8 mouse cellular contexts compared by ENCODE assay signal in the genomic region with DNA sequence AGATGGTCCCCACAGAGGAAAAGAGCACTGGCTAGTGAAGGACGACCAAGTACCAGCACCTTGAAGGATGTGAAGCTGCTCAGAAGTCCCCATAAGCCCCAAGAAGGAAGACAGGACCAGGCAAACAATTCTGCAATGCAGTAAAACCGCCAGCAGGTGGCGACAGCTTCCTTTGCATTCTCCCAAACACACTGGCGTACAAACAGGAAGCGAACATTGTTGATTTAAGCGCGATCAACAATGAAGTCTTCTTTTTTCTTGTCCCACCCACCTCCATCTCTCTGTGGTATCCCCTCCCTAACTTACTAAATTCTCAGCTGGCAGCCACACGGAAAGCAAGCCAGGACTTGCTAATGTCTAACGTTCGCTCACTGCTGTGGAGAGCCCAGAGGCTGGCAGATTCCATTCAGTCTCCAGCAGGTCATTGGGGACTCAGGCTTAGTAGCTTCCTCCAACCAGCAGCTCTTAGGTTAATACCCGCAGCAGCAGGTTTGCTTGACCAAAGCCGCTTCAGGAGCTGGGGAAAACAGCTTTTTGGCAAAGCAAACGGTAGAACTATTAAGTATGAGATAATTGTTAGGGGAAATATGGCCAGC.
DNase-seq lines count a peak whose midpoint lies in the region; ATAC-seq lines count a peak whose summit lies in the region.

No protein-coding gene starts in this region.

- no peak overlapping the region; the same call in 1 of the 2 replicates for H3K27ac ChIP-seq in hindbrain, embryonic 14.5 days

- WGBS in hindbrain, embryonic 14.5 days = 2% methylated on average over 13 of the region's 13 CpGs

- H3K27me3 ChIP-seq in hindbrain, embryonic 14.5 days (ENCODE audit: control insufficient read depth, insufficient read depth, low read length) = no peaks in the 10 kb centered on the region

- 0 out of 2 replicates have a peak overlapping the region, but pooled peaks have one; percentile 0 for H3K9ac ChIP-seq in hindbrain, embryonic 14.5 days

- H3K4me1 ChIP-seq in hindbrain, embryonic 14.5 days (replicated peaks; ENCODE audit: control insufficient read depth, insufficient read depth, low read length) = peaks cover 4% of the 10 kb centered on the region

- H3K4me3 ChIP-seq in hindbrain, embryonic 14.5 days (replicated peaks; ENCODE audit: low read length) = peak overlapping the region; percentile 15

- ATAC-seq in hindbrain, embryonic 14.5 days (ENCODE audit: low FRiP score) = peak; percentile 72
- ATAC-seq in erythroid progenitor cell, adult 5-6 weeks (replicated peaks; ENCODE audit: low FRiP score, poor library complexity, severe bottlenecking) = no peak

- H3K9me3 ChIP-seq in hindbrain, embryonic 14.5 days (ENCODE audit: control insufficient read depth, low read length) = no peaks in the 10 kb centered on the region

- peak overlapping the region; percentile 39 for H3K4me2 ChIP-seq in hindbrain, embryonic 14.5 days (replicated peaks)

- DNase-seq in ZHBTc4 (ENCODE audit: low read depth, low spot score) = peak; percentile 89
- peak; percentile 77 for DNase-seq in cerebellum, adult 8-10 months
- DNase-seq in frontal cortex, adult 2 months (ENCODE audit: extremely low spot score in 1 of 2, low spot score in 1 of 2) = peak; percentile 62 to 87
- peak; percentile 93 for DNase-seq in hindbrain, embryonic 14.5 days (ENCODE audit: low spot score)
- DNase-seq in layer of hippocampus, postnatal 25 days (ENCODE audit: extremely low spot score in 1 of 2, low spot score in 1 of 2) = peak; percentile 72 to 85
- DNase-seq in lung, postnatal 25 days (ENCODE audit: low spot score) = peak; percentile 43
- DNase-seq in right cerebral cortex, adult 18-20 months = peak; percentile 74

- peaks cover 13% of the 10 kb centered on the region for H3K36me3 ChIP-seq in hindbrain, embryonic 14.5 days (replicated peaks; ENCODE audit: control insufficient read depth, insufficient read depth)

Comparison
In these comparisons a context has a peak if more than half of its experiments do, and no peak if none do; other contexts are left out.
1. DNase-seq: peak in every context shown above with its lines; median percentile 93 in hindbrain, embryonic 14.5 days; 89 in ZHBTc4; 78 in layer of hippocampus, postnatal 25 days; 77 in cerebellum, adult 8-10 months; 74 in frontal cortex, adult 2 months; 74 in right cerebral cortex, adult 18-20 months; 43 in lung, postnatal 25 days.